Mouse (Mus musculus) hindbrain, embryonic 14.5 days (tissue): ENCODE results near the gene Hsdl1. TPM values are rescaled to one million over a fixed set of nuclear protein-coding genes. Genes with fewer than 3 reads are reported as not detected.

Experiments used
- ATAC-seq: fragments of 200-750 bp; cut with Nextera tagmentation; 2 replicates; pipeline ENCODE4 v1.8.0; 2017; ENCODE audit warnings: moderate number of reproducible peaks, mild to moderate bottlenecking, moderate TSS enrichment, moderate library complexity; ENCODE audit not compliant: low FRiP score
- DNase-seq: peaks from one replicate; pipeline ENCODE4 v3.0.0-alpha.2; 2015; ENCODE audit warnings: low spot score
- H3K27ac ChIP-seq: fragments of 300-500 bp; sonication (generic); 2 replicates; pipeline ENCODE4 v1.5.1; 2014; ENCODE audit warnings: mild to moderate bottlenecking, moderate library complexity
- H3K27me3 ChIP-seq: fragments of 300-500 bp; sonication (generic); 2 replicates; pipeline ENCODE4 v1.6.1; 2014; ENCODE audit warnings: mild to moderate bottlenecking, low read length, mixed read lengths; ENCODE audit not compliant: control insufficient read depth, insufficient read depth
- H3K36me3 ChIP-seq: fragments of 300-500 bp; sonication (generic); replicated peaks from 2 replicates; pipeline ENCODE4 v1.6.1; 2014; ENCODE audit not compliant: control insufficient read depth, insufficient read depth
- H3K4me1 ChIP-seq: fragments of 300-500 bp; sonication (generic); replicated peaks from 2 replicates; pipeline ENCODE4 v1.6.1; 2014; ENCODE audit warnings: antibody characterized with exemption, low read length, mixed read lengths; ENCODE audit not compliant: control insufficient read depth, insufficient read depth
- H3K4me2 ChIP-seq: fragments of 300-500 bp; sonication (generic); replicated peaks from 2 replicates; pipeline ENCODE4 v1.6.1; 2014; ENCODE audit warnings: mild to moderate bottlenecking, moderate library complexity
- H3K4me3 ChIP-seq: fragments of 300-500 bp; sonication (generic); replicated peaks from 2 replicates; pipeline ENCODE4 v1.5.1; 2014; ENCODE audit warnings: mild to moderate bottlenecking, low read length
- H3K9ac ChIP-seq: fragments of 300-500 bp; sonication (generic); 2 replicates; pipeline ENCODE4 v1.6.1; 2014
- H3K9me3 ChIP-seq: fragments of 300-500 bp; sonication (generic); 2 replicates; pipeline ENCODE4 v1.6.1; 2016; ENCODE audit warnings: low read length; ENCODE audit not compliant: control insufficient read depth
- WGBS: fragments of 180-500 bp; shearing (Covaris S2); extraction: QIAGEN DNeasy Blood & Tissue Kit; methylation state at CpG from one replicate; pipeline ENCODE4 v1.1.7; 2014; 5-methylcytosine and 5-hydroxymethylcytosine counted together
- polyA plus RNA-seq: library from polyadenylated mRNA; unstranded; fragments of >200 nt; fragmentation: Nextera tagmentation; extraction: Ambion mirVana; gene quantifications from 2 replicates; pipeline ENCODE4 v1.2.1, GENCODE M21; 2014

The Hsdl1 gene
- polyA plus RNA-seq, 1 experiment from 2014 or later, result 163 TPM

- H3K36me3 ChIP-seq, result peaks cover 97% of the 10 kb centered on the region
- 49% methylated on average over 5 of the region's 5 CpGs for WGBS
- no peak for DNase-seq
Measured at GRCm38 (mm10) chr8:119516674-119517073, 58.3 kb downstream of the Hsdl1 start.

GRCm38 (mm10) chr8:119515767-119516166 lies 59.2 kb downstream of the Hsdl1 start:
- 56% methylated on average over 3 of the region's 3 CpGs for WGBS
- no peak overlapping the region for H3K9ac ChIP-seq

More at GRCm38 (mm10) chr8:119516674-119517073, 58.3 kb downstream of the Hsdl1 start:
- Histone ChIP-seq H3K4me2 (no peak overlapping the region), H3K27ac (no peak overlapping the region), H3K9me3 (no peaks in the 10 kb centered on the region), H3K4me3 (no peak overlapping the region), H3K27me3 (no peaks in the 10 kb centered on the region), H3K9ac (no peak overlapping the region), H3K4me1 (no peaks in the 10 kb centered on the region)
- no peak for ATAC-seq

GRCm38 (mm10) chr8:119514940-119515339 lies 60.0 kb downstream of the Hsdl1 start:
- no peak overlapping the region for H3K4me2 ChIP-seq

More at GRCm38 (mm10) chr8:119515767-119516166, 59.2 kb downstream of the Hsdl1 start:
- Histone ChIP-seq H3K27me3 (no peaks in the 10 kb centered on the region), H3K4me2 (no peak overlapping the region), H3K4me3 (no peak overlapping the region), H3K36me3 (peaks cover 95% of the 10 kb centered on the region), H3K27ac (no peak overlapping the region), H3K9me3 (no peaks in the 10 kb centered on the region), H3K4me1 (no peaks in the 10 kb centered on the region)
- no peak for DNase-seq
- ATAC-seq, result no peak

GRCm38 (mm10) chr8:119513405-119513804 lies 61.6 kb downstream of the Hsdl1 start:
- Histone ChIP-seq H3K4me1 (no peaks in the 10 kb centered on the region), H3K9ac (no peak overlapping the region), H3K9me3 (no peaks in the 10 kb centered on the region), H3K4me3 (no peak overlapping the region), H3K4me2 (no peak overlapping the region), H3K27ac (no peak overlapping the region), H3K27me3 (no peaks in the 10 kb centered on the region), H3K36me3 (peaks cover 95% of the 10 kb centered on the region)
- 90% methylated on average over 4 of the region's 4 CpGs for WGBS
- DNase-seq, result no peak
- ATAC-seq, result no peak

More at GRCm38 (mm10) chr8:119514940-119515339, 60.0 kb downstream of the Hsdl1 start:
- WGBS, result 91% methylated on average over 3 of the region's 3 CpGs
- ATAC-seq (no peak), DNase-seq (no peak)
- Histone ChIP-seq H3K27me3 (no peaks in the 10 kb centered on the region), H3K4me3 (no peak overlapping the region), H3K4me1 (no peaks in the 10 kb centered on the region), H3K9ac (no peak overlapping the region), H3K9me3 (no peaks in the 10 kb centered on the region), H3K36me3 (peaks cover 95% of the 10 kb centered on the region), H3K27ac (no peak overlapping the region)

Other genes with a start within 250 kb of the Hsdl1 start
- gene Hsbp1, start 230.7 kb downstream of the Hsdl1 start, polyA plus RNA-seq, result 741 and 743 TPM in 2 replicates
- 17.8 and 20.2 TPM in 2 replicates for gene Mlycd, start 180.3 kb downstream of the Hsdl1 start, polyA plus RNA-seq
- gene Osgin1, start 141.1 kb downstream of the Hsdl1 start, polyA plus RNA-seq, result 0.35 and 0.40 TPM in 2 replicates
- gene Necab2, start 128.5 kb downstream of the Hsdl1 start, polyA plus RNA-seq, result 44.4 and 50.1 TPM in 2 replicates
- gene Slc38a8, start 73.5 kb downstream of the Hsdl1 start, polyA plus RNA-seq, result not detected in 2 replicates
- gene Mbtps1, start 16.4 kb downstream of the Hsdl1 start, polyA plus RNA-seq, result 50.9 and 51.1 TPM in 2 replicates
- 0.51 and 0.53 TPM in 2 replicates for gene Dnaaf1, start 52 bp upstream of the Hsdl1 start, polyA plus RNA-seq
- 13.3 and 14.0 TPM in 2 replicates for gene Taf1c, start 30.0 kb upstream of the Hsdl1 start, polyA plus RNA-seq
- gene Adad2, start 37.6 kb upstream of the Hsdl1 start, polyA plus RNA-seq, result not detected in 2 replicates
- 0.09 and 0.16 TPM in 2 replicates for gene Kcng4, start 60.5 kb upstream of the Hsdl1 start, polyA plus RNA-seq
- gene Wfdc1, start 91.2 kb upstream of the Hsdl1 start, polyA plus RNA-seq, result 5.5 and 6.1 TPM in 2 replicates
- gene Atp2c2, start 124.8 kb upstream of the Hsdl1 start, polyA plus RNA-seq, result 0.13 and 0.22 TPM in 2 replicates
- gene Tldc1, start 203.2 kb upstream of the Hsdl1 start, polyA plus RNA-seq, result 6.5 and 7.4 TPM in 2 replicates